Mouse (Mus musculus) midbrain, embryonic 13.5 days (tissue): ENCODE data around the gene Flot2. TPM values are rescaled to one million over a fixed set of nuclear protein-coding genes. Genes with fewer than 3 reads are reported as not detected.

Source experiments
- ATAC-seq: fragments of 200-750 bp; cut with Nextera tagmentation; 2 replicates; pipeline ENCODE4 v1.8.0; 2017; ENCODE audit warnings: mild to moderate bottlenecking, moderate TSS enrichment, moderate library complexity
- H3K27ac ChIP-seq: fragments of 300-500 bp; sonication (generic); 2 replicates; pipeline ENCODE4 v1.5.1; 2015; ENCODE audit warnings: inconsistent platforms, mild to moderate bottlenecking, moderate library complexity
- H3K27me3 ChIP-seq: fragments of 300-500 bp; sonication (generic); 2 replicates; pipeline ENCODE4 v1.6.1; 2015; ENCODE audit warnings: mild to moderate bottlenecking, inconsistent platforms
- H3K36me3 ChIP-seq: fragments of 300-500 bp; sonication (generic); 2 replicates; pipeline ENCODE4 v1.6.1; 2015; ENCODE audit warnings: mild to moderate bottlenecking, inconsistent platforms
- H3K4me1 ChIP-seq: fragments of 300-500 bp; sonication (generic); replicated peaks from 2 replicates; pipeline ENCODE4 v1.6.1; 2015; ENCODE audit warnings: inconsistent platforms
- H3K4me2 ChIP-seq: fragments of 300-500 bp; sonication (generic); replicated peaks from 2 replicates; pipeline ENCODE4 v1.6.1; 2015; ENCODE audit warnings: moderate library complexity, mild to moderate bottlenecking, inconsistent platforms
- H3K4me3 ChIP-seq: fragments of 300-500 bp; sonication (generic); replicated peaks from 2 replicates; pipeline ENCODE4 v1.5.1; 2015; ENCODE audit warnings: mild to moderate bottlenecking, inconsistent platforms
- H3K9ac ChIP-seq: fragments of 300-500 bp; sonication (generic); replicated peaks from 2 replicates; pipeline ENCODE4 v1.6.1; 2015; ENCODE audit warnings: mild to moderate bottlenecking, inconsistent platforms
- H3K9me3 ChIP-seq: fragments of 300-500 bp; sonication (generic); 2 replicates; pipeline ENCODE4 v1.6.1; 2016; ENCODE audit warnings: mild to moderate bottlenecking, inconsistent platforms
- WGBS: fragments of 180-500 bp; shearing (Covaris S2); methylation state at CpG from one replicate; pipeline ENCODE4 v1.1.7; 2015; 5-methylcytosine and 5-hydroxymethylcytosine counted together
- microRNA counts: library from miRNA; unstranded; fragments of <30 nt; microRNA quantifications from one replicate; lab custom pipeline; 2016
- microRNA-seq: library from miRNA; unstranded; fragments of <30 nt; microRNA quantifications from one replicate; pipeline ENCODE4, GENCODE M21; 2016
- polyA plus RNA-seq: library from polyadenylated mRNA; unstranded; fragments of >200 nt; fragmentation: Nextera tagmentation; extraction: Ambion mirVana; gene quantifications from 2 replicates; pipeline ENCODE4 v1.2.1, GENCODE M21; 2015

Gene Flot2
- polyA plus RNA-seq, 1 experiment from 2014 or later = 66.9 TPM

- ATAC-seq = no peak
- no peaks in the 10 kb centered on the region for H3K4me1 ChIP-seq
- no peak overlapping the region for H3K27ac ChIP-seq
- H3K4me3 ChIP-seq = no peak overlapping the region
- H3K4me2 ChIP-seq = no peak overlapping the region
- H3K9me3 ChIP-seq = no peaks in the 10 kb centered on the region
- WGBS = 86% methylated on average over 5 of the region's 5 CpGs
- no peaks in the 10 kb centered on the region for H3K27me3 ChIP-seq
- H3K9ac ChIP-seq = no peak overlapping the region
- H3K36me3 ChIP-seq = no peaks in the 10 kb centered on the region
Observed at GRCm38 (mm10) chr11:78087756-78088281, 50.1 kb downstream of the Flot2 start.

- H3K27me3 ChIP-seq = no peaks in the 10 kb centered on the region
- 55% methylated on average over 11 of the region's 11 CpGs for WGBS
- H3K36me3 ChIP-seq = no peaks in the 10 kb centered on the region
- peak; percentile 38 for ATAC-seq
- H3K4me2 ChIP-seq = peak overlapping the region; percentile 93
- peak overlapping the region; percentile 90 for H3K27ac ChIP-seq
- no peaks in the 10 kb centered on the region for H3K9me3 ChIP-seq
- H3K4me3 ChIP-seq = peak overlapping the region; percentile 88
- peak overlapping the region; percentile 91 for H3K9ac ChIP-seq
- peaks cover 33% of the 10 kb centered on the region for H3K4me1 ChIP-seq
Observed at GRCm38 (mm10) chr11:78094137-78094503, 56.4 kb downstream of the Flot2 start.

- peak within 1 kb of the TSS; percentile 88 for H3K4me3 ChIP-seq
- peak within 1 kb of the TSS; percentile 90 for H3K27ac ChIP-seq
- H3K4me2 ChIP-seq = peak within 1 kb of the TSS; percentile 93
- H3K36me3 ChIP-seq = no peaks in the 10 kb centered on the region
- peak; percentile 98 for ATAC-seq
- H3K27me3 ChIP-seq = no peaks in the 10 kb centered on the region
- H3K9ac ChIP-seq = peak within 1 kb of the TSS; percentile 91
- under 1% methylated on average over 38 of the region's 38 CpGs for WGBS
- peaks cover 33% of the 10 kb centered on the region for H3K4me1 ChIP-seq
- H3K9me3 ChIP-seq = no peaks in the 10 kb centered on the region
Observed at GRCm38 (mm10) chr11:78094504-78095143, 56.9 kb downstream of the Flot2 start, which contains the start of gene Fam222b. Gene Fam222b (plus strand): TSS chr11:78094660.

GRCm38 (mm10) chr11:78095144-78095516 lies 57.4 kb downstream of the Flot2 start:
- H3K27ac ChIP-seq = peak overlapping the region; percentile 90
- H3K9me3 ChIP-seq = no peaks in the 10 kb centered on the region
- ATAC-seq = no peak
- no peaks in the 10 kb centered on the region for H3K27me3 ChIP-seq
- peak overlapping the region; percentile 91 for H3K9ac ChIP-seq
- H3K4me2 ChIP-seq = peak overlapping the region; percentile 93
- 31% methylated on average over 5 of the region's 5 CpGs for WGBS
- H3K4me3 ChIP-seq = peak overlapping the region; percentile 88
- H3K36me3 ChIP-seq = no peaks in the 10 kb centered on the region
- peaks cover 33% of the 10 kb centered on the region for H3K4me1 ChIP-seq

- H3K4me1 ChIP-seq = peaks cover 33% of the 10 kb centered on the region
- H3K27me3 ChIP-seq = no peaks in the 10 kb centered on the region
- H3K4me2 ChIP-seq = peak overlapping the region; percentile 46
- WGBS = 57% methylated on average over 3 of the region's 3 CpGs
- H3K9ac ChIP-seq = peak overlapping the region; percentile 61
- H3K27ac ChIP-seq = 0 out of 2 replicates have a peak overlapping the region, but pooled peaks have one; percentile 6
- no peak for ATAC-seq
- H3K36me3 ChIP-seq = no peaks in the 10 kb centered on the region
- no peaks in the 10 kb centered on the region for H3K9me3 ChIP-seq
- peak overlapping the region; percentile 24 for H3K4me3 ChIP-seq
Observed at GRCm38 (mm10) chr11:78097077-78097476, 59.3 kb downstream of the Flot2 start.

- H3K27ac ChIP-seq = no peak overlapping the region
- H3K27me3 ChIP-seq = no peaks in the 10 kb centered on the region
- peaks cover 25% of the 10 kb centered on the region for H3K4me1 ChIP-seq
- H3K4me3 ChIP-seq = no peak overlapping the region
- no peaks in the 10 kb centered on the region for H3K36me3 ChIP-seq
- ATAC-seq = no peak
- H3K9ac ChIP-seq = no peak overlapping the region
- H3K9me3 ChIP-seq = no peaks in the 10 kb centered on the region
- WGBS = 91% methylated on average over 11 of the region's 11 CpGs
- H3K4me2 ChIP-seq = no peak overlapping the region
Observed at GRCm38 (mm10) chr11:78100746-78101145, 63.0 kb downstream of the Flot2 start.

- peaks cover 5% of the 10 kb centered on the region; the same call in 1 of the 2 replicates for H3K36me3 ChIP-seq
- H3K9me3 ChIP-seq = no peaks in the 10 kb centered on the region
- H3K27me3 ChIP-seq = no peaks in the 10 kb centered on the region
- 86% methylated on average over 5 of the region's 5 CpGs for WGBS
- no peak for ATAC-seq
- H3K4me3 ChIP-seq = no peak overlapping the region
- H3K27ac ChIP-seq = no peak overlapping the region
- H3K4me2 ChIP-seq = no peak overlapping the region
- H3K4me1 ChIP-seq = peaks cover 12% of the 10 kb centered on the region
- H3K9ac ChIP-seq = no peak overlapping the region
Observed at GRCm38 (mm10) chr11:78102142-78102541, 64.4 kb downstream of the Flot2 start.

- no peak for ATAC-seq
- Histone ChIP-seq H3K4me1 (peaks cover 3% of the 10 kb centered on the region; the same call in 1 of the 2 replicates), H3K27ac (no peak overlapping the region), H3K36me3 (peaks cover 12% of the 10 kb centered on the region; the same call in 1 of the 2 replicates), H3K27me3 (no peaks in the 10 kb centered on the region), H3K9me3 (no peaks in the 10 kb centered on the region), H3K4me3 (no peak overlapping the region), H3K9ac (no peak overlapping the region), H3K4me2 (no peak overlapping the region)
- WGBS = 70% methylated on average over 5 of the region's 5 CpGs
Observed at GRCm38 (mm10) chr11:78102958-78103747, 65.4 kb downstream of the Flot2 start.

- WGBS = 97% methylated on average over 5 of the region's 5 CpGs
- Histone ChIP-seq H3K9me3 (no peaks in the 10 kb centered on the region), H3K27ac (no peak overlapping the region), H3K4me3 (no peak overlapping the region), H3K4me2 (no peak overlapping the region), H3K9ac (no peak overlapping the region), H3K36me3 (peaks cover 12% of the 10 kb centered on the region; the same call in 1 of the 2 replicates), H3K4me1 (no peaks in the 10 kb centered on the region), H3K27me3 (no peaks in the 10 kb centered on the region)
- no peak for ATAC-seq
Observed at GRCm38 (mm10) chr11:78104501-78104900, 66.8 kb downstream of the Flot2 start.

MicroRNAs encoded within 50 kb of the gene (microRNA counts, 519-probe panel; counts per million panel counts)
- microRNA mmu-miR-144 (lab: Ali Mortazavi, UCI) (3,755 counts per million, percentile 71 among the panel's probes with 10 or more counts), microRNA mmu-miR-451 (lab: Ali Mortazavi, UCI) (3,476 counts per million, percentile 70 among the panel's probes with 10 or more counts)

Small RNAs within 50 kb of the gene (microRNA-seq; reads per million reads assigned to microRNA genes)
- gene Mir144 = 29.3 reads per million, percentile 40 among the genes with 10 or more reads in this experiment
- not detected for gene Mir451a
- gene Mir451b = not detected

Other genes starting within 250 kb of the Flot2 start
- 8.6 and 11.0 TPM in 2 replicates for gene Pipox, start 143.8 kb upstream of the Flot2 start, polyA plus RNA-seq
- gene Sez6, start 107.1 kb upstream of the Flot2 start, polyA plus RNA-seq = 118 TPM in 2 replicates
- gene Phf12, start 55.2 kb upstream of the Flot2 start, polyA plus RNA-seq = 22.7 and 22.8 TPM in 2 replicates
- 31.6 and 32.4 TPM in 2 replicates for gene Dhrs13, start 5.7 kb upstream of the Flot2 start, polyA plus RNA-seq
- 32.7 and 33.8 TPM in 2 replicates for gene Eral1, start 42.5 kb downstream of the Flot2 start, polyA plus RNA-seq
- 29.3 and 30.7 TPM in 2 replicates for gene Fam222b, start 56.7 kb downstream of the Flot2 start, polyA plus RNA-seq
- gene Traf4, start 127.7 kb downstream of the Flot2 start, polyA plus RNA-seq = 120 and 139 TPM in 2 replicates
- 4.7 and 5.2 TPM in 2 replicates for gene Nek8, start 138.7 kb downstream of the Flot2 start, polyA plus RNA-seq
- 5.0 and 5.9 TPM in 2 replicates for gene Tlcd1, start 138.8 kb downstream of the Flot2 start, polyA plus RNA-seq
- 934 and 937 TPM in 2 replicates for gene Rpl23a, start 145.7 kb downstream of the Flot2 start, polyA plus RNA-seq
- 42.0 and 43.4 TPM in 2 replicates for gene Rab34, start 150.5 kb downstream of the Flot2 start, polyA plus RNA-seq
- gene Proca1, start 155.5 kb downstream of the Flot2 start, polyA plus RNA-seq = 0.84 and 2.2 TPM in 2 replicates
- gene Sdf2, start 207.8 kb downstream of the Flot2 start, polyA plus RNA-seq = 78.7 and 81.1 TPM in 2 replicates
- 30.3 and 30.8 TPM in 2 replicates for gene Supt6, start 208.1 kb downstream of the Flot2 start, polyA plus RNA-seq
- 60.6 and 62.3 TPM in 2 replicates for gene 2610507B11Rik, start 223.8 kb downstream of the Flot2 start, polyA plus RNA-seq